Mouse (Mus musculus): Measurements from ENCODE around the gene Ctbp2.

Ctbp2 gene

DNA sequence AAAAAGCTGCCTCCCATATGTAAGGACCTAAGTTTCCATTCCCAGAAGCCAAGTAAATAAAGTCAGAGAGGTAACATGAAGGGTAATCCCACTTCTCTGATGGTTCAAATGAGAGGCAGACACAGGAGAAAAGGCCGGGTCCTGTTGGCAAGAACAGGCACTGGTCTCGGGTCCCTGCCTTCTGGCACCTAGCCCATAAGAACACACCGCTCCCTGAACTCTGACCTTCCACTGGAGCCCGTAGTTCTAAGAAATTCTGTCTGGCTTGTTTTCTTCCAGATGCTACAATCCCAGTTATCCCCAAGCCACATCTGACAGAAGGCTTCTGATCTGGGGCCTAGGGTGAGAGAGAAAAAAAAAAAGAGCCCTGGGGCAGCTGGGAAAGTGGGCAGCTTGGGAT, 35.7 kb downstream of the Ctbp2 start:
- DNase-seq (ENCODE audit: low spot score in 2 of 2) = no peak

DNA sequence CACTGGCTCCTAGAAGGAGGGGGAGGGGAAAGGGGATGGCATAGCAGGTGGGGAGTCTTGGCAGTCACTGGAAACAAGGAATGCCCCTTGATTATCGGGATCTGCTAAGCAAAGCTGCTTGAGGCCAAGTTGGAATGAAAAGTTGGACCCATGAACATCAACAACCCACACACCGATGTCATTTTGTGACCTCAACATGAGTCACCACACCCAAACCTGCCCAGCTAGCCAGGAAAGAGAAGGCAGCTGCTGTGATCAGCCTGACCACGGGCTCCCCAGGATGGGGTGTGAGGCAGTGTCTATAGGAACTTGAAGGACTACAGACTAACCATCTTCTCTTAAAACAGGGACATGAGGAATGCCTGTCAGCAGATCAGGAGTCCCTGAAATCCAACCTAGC, 38.7 kb downstream of the Ctbp2 start:
- no peak for DNase-seq (ENCODE audit: low spot score in 2 of 2)

DNA sequence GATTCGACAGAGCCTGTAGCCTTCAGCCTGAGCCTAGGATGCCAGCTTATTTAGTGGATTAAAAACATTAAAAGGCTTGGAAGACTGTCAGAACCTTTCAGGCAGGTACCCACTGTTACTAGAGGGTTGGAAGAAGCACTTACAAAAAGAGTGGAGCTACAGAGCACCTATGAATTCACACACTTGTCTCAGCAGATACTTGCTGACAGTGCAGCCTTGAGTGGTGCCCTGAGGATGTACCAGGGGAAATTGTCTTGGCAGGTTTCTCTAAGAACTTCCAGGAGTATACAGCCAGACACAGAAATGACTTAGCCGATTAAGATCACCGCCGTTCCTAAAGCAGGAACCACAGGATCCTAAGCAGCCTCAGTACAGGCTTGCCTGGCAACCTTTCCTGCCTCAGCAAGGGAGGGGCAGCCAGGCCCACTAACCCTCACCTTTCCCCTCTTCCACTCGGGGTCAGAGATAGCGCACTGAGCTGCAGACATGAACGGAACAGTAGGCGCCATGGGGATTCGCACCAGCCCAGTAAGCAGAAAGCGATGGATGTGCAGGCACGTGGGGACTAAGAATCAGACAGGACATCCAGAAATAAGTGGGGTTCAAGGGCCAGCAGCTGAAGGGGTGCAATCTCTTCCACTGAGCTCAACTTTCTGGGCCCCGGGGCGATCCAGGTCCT, 40.1 kb downstream of the Ctbp2 start:
- no peak for DNase-seq (ENCODE audit: low spot score in 2 of 2)

DNA sequence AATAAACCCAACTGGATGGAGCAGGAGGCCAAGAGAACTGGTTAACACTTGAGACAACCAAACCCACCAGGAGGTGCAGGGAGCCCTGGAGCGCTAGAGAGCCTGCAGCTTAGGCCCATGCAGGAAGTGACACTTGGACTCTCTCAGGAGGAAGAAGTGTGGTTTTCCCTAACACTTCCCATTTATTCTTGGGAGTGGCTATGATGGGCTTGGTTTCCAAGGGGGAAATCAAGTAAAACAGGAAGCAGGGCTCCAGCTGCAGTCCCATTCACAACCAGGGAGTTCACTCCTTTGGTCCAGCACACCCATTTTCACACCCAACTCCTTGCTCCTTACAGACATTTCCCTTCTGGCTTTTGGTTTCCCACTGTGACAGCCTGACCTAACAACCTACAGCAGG, 45.2 kb downstream of the Ctbp2 start:
- no peak for DNase-seq (ENCODE audit: low spot score in 2 of 2)

DNA sequence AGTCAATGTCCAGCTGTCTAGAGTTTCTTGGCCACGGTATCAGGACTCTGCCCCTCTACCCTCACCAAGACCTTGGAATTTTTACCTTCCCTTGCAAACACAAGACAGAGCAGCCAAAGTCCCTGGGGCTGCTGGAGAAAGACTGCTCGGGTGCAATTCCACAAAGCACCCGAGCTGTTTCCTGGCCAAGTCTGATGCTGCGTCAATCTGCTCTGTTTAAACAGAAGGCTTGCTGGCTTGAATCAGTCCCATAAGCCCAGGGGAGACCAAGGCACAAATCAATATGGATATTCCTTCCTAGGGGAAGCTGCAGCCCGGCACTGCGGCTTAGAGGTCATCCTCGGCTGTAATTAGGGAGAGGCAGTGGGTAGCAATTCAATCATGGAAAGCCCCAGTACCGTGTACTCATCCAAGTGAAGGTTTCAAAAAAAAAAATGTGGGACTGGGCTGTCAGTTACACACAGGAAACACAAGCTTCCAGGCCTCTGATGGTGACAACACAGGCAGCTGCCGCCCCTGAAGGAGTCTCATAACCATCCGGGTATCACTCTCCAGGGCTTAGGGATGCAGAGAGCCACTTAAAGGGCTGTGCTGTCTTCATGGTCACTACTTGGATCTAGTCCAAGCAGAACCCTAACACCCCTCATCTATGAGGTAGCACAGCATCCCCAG, 49.6 kb downstream of the Ctbp2 start:
- DNase-seq (ENCODE audit: low spot score in 2 of 2) = no peak

DNA sequence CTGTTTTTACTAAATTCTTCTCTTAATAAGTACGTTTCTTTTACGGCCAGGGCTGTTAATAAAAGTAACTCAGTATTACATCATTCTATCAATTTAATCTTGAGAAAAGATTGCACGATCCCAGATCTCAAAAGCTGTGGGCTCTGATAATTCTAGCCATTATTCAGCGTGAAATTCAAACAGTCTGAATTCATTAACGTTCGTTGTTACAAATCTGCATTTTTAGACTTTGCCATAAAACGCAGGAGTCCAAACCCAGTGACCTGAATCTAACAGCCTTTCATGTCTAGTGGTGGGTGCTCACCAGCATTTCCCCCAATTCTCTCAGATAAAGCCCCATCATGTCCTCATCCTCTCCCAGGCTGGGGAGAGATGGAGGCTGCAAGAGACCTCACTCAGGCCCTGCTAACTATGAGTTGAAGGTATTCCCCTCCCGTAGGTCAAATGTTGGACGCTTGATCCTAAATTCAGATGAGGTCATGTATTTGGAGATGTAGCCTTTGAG, 51.0 kb downstream of the Ctbp2 start:
- no peak for DNase-seq (ENCODE audit: low spot score in 2 of 2)

DNA sequence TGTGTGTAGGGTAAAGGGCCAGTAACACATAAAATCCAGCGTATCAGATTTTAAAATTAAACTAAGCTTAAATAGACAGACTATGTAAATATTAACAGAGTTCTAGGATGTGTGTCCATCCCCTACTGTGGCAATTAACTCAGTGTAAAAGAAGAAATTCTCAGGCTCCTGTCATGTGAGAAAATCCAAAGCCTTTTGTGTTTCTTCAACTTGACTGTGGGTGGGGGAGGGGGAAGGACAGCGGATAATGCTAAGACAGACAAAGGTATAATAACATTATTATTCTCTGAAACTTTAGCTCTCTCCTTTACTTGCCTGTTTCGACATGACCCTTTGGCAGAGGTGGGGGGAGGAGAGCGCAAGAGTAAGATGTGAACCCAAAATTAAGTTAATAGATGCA, 51.6 kb downstream of the Ctbp2 start:
- DNase-seq (ENCODE audit: low spot score in 2 of 2) = no peak

DNA sequence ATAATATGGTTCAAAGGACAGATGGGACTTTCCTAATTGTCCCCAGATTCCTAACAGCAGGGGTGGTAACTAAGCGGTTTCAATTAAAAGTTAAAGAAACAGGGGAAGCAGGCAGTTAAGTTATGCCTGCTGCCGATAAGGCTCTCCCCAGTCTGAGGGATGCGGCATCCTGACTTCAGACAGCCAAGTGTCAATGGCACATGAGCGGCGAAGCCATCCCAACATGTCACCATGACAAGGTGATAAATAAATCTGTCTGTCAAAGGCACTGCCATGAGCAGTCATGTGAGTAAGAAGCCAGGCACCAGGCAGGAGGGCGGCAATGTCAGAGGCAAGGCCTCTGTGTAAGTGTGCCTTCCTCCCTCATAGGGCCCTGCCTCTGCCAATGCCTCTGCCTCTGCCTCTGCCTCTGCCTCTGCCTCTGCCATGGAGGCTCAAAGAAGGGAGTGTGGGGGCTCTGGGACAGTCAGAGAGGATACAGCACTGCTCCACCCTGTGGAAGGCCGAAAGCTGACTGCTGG, 56.8 kb downstream of the Ctbp2 start:
- no peak for DNase-seq (ENCODE audit: low spot score in 2 of 2)

DNA sequence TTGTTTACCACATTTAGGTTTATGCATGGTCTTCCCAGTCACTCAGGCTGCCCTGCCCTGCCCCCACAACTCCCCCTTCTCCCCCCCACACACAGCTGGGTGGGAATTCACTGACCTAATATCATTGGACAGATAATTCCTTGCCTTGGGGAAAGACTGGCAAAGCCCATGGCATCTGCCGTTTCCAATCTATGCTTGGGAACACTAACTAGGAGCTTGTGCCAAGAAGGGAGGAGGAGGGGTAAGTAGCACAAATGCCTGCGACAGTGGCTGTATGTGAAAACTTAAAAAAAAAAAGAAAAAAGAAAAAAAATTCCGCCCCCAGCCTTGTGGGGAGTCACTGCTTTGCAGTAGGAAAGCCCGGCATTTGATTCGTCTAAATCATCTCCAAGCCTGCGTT, 57.4 kb downstream of the Ctbp2 start:
- DNase-seq (ENCODE audit: low spot score in 2 of 2) = peak; percentile 59 to 65

DNA sequence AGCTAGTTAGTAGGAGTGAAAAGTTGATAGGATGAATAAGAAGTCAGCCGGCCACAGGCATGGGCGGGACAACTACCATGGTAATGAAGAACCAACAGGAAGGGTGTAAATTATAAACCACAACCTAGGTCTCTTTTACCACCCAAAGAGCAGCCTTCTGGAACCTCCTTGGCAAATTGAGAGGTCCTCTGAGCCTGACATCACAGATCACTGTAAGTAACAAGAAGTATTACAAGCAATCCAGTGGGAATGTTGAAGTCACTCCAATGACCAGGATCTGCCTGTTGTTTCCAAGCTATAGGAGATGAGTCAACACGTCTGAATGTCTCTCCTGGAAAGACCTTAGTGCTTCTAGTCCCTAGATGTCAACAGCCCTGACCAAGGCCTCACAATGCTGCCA, 62.1 kb downstream of the Ctbp2 start:
- no peak for DNase-seq (ENCODE audit: low spot score in 2 of 2)

DNA sequence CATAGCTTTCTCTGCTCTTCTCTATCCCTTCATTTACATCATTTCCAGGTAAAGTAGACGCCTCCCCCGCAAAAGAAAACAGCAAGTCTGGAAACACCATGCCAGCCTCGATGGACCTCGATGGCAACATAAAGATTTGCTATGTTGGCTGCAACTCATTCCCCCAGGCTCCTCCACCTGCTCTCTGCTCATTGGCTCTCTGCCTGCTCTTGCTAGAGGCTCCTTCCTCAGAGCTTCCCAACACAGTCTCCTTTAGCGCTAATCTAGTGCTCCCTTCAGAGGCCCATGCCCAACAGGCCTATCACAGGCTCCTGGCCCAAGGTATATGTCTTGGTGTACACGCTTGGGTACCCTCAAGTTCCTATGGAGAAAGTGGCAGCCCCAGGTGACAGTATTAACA, 64.0 kb downstream of the Ctbp2 start:
- DNase-seq (ENCODE audit: low spot score in 2 of 2) = no peak

DNA sequence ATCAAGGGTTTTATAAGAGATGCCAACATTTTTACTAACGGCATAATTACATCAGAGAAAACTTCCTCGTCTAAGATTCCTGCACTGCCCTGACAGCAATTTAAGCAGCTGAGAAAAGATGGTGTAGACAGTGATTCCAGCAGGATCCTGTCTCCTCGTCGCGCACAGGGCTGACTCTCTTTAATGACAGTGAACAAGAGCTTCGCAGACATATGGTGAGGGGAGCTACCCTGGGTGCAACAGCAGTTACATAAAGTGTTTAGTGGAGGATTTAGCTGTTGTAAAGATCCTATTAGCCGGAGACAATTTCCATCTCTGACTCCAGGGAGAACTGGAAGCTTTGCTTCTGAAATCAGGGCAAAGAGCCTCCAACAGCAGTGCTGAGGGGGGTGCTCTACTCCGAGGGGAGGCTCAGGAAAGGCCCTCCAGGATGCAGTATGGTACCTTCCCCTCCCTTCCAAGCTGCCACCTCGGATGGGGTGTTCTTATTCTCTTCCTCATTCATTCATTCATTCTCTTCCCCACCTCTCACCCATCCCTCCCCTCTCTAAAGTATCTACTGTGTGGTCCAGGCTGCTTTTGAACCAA, 64.5 kb downstream of the Ctbp2 start:
- DNase-seq (ENCODE audit: low spot score in 2 of 2) = peak; percentile 20 to 42

DNA sequence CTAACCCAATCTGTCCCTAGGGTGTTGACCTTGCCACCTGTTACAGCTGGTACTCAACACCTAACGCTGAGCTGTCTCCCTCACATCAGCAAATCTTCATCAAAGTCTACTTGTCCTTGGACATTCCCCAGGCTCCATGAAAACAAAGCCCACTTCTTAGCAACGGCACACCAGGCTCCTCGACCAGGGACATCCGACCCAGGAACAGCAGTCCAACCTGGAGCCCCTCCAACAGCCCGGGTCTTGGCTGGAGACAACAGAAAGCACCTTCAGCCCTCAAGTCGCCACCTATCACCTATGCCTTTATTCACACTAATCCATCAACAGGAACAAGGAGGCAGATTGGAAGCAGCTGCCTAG, 65.0 kb downstream of the Ctbp2 start:
- no peak for DNase-seq (ENCODE audit: low spot score in 2 of 2)

DNA sequence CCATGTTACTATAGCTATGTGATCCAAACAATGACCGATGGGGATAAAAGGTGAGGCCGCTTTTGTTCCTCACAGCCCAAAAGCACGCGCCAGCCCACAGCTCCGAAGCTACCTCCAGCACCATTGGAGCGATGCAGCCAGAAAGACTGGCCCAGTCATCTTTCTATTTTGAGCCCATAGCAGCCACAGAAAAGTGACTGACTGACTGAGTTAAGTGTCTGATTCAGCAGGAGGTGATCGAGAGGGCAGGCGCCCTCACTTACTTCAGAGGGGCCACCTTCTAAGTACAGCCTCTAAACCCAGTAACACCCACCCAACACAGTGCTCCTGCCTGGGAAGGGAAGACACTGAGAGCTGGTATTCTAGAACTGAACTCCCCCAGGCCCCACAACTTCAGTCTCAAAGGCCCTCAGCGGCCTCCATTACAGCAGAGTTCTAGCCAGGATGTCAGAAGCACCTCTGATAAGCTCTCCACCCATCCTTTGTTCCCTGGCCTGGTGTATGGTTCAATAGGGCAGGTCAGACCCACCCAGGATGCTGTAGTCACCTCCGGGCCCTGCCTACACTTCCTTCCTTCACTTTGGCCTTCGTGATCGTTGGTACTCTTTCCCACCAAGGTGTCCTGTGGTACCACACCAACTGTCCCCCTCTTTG, 65.5 kb downstream of the Ctbp2 start:
- no peak for DNase-seq (ENCODE audit: low spot score in 2 of 2)

DNA sequence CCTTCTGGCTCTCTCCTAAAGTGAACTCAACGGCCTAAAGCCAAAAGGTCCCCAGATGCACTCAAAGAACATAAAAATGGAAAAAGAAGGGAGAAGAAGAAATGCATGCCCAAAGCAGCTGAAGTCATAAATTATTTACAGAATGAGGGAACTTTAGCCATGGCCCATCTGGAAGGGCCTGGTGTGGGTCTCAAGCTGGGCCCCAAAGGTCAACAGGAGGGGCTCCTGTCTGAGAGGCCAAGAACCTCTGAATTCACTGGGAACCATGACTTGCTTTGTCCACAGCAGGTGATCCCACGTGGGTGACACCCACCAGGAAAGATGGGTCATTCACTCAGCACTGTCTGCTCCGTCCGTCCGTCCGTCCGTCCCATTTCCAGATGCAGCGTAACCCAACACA, 67.2 kb downstream of the Ctbp2 start:
- DNase-seq (ENCODE audit: low spot score in 2 of 2) = no peak

DNA sequence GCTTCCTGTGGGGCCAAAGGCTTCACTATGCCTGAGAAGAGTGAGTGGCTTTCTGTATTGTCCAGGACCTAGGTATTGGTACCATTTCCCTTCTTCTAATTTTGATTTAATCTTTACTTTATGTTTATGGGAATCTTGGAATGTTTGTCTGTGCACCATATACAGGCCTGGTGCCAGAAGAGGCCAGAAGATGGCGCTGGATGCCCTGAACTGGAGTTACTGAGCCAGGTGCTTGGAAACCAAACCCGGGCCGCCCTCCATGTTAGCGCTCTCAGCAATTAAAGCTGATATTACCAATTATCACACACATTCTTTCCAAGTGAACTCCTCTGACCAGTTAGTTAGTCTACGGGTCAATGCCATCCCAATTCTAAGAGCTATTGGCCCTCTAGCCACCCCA, 69.7 kb downstream of the Ctbp2 start:
- DNase-seq (ENCODE audit: low spot score in 2 of 2) = no peak

DNA sequence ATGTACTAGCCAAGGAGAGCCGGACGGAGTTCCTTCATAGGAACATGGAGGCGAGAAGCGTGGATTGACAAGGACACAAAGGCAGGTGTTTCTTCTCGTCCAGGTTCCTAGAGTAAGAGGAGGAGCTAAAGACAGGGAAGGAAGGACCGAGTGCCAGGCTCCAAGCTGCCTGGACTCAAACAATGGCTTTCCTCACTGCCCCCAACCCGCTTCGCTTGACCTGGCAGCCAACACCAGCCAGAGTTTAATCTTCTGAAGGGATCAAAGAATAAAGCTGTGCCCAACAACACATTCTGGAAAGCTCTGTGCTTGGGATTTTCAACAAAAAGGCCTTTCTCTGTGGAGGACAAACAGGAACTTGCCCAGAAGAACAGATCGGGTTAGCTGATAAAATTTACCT, 70.4 kb downstream of the Ctbp2 start:
- DNase-seq (ENCODE audit: low spot score in 2 of 2) = no peak

DNA sequence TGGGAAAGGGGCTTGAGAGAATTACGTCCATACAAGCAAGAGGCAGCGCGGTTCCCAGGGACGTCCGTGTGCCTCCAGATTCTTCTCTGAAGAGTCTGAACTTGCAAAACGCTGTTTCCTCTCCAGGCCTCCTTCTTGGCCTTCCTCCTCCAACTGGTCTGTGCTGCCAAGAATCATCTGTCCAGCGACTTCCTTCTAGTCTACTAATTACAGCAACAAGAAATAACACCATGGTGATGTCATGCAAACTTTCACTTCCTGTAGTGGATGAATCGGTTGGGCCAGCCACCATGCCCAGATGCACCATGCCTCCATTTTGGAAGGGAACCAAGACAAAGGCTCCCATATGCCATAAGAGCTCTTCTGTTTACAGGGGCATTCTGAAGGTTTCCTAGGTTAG, 71.3 kb downstream of the Ctbp2 start:
- DNase-seq (ENCODE audit: low spot score in 2 of 2) = no peak

DNA sequence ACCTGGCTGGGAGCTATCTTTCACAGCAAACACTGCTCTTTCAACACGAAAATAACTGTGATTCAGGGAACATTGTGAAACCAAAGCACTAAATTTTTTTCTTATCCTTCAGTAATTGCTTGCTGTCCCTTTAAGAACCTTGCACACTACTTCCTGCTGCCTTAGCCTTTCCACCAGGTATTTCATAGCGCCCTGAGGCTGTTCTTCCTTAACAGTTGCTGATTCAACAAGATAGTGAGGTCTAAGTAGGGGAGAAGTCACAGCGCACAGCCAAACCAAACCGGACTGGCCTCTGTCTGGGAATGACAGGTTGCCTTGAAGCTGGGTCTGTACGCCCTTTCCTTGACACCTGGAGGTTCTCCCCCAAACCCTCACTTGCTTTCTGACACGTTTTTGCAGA, 73.5 kb downstream of the Ctbp2 start:
- no peak for DNase-seq (ENCODE audit: low spot score in 2 of 2)

DNA sequence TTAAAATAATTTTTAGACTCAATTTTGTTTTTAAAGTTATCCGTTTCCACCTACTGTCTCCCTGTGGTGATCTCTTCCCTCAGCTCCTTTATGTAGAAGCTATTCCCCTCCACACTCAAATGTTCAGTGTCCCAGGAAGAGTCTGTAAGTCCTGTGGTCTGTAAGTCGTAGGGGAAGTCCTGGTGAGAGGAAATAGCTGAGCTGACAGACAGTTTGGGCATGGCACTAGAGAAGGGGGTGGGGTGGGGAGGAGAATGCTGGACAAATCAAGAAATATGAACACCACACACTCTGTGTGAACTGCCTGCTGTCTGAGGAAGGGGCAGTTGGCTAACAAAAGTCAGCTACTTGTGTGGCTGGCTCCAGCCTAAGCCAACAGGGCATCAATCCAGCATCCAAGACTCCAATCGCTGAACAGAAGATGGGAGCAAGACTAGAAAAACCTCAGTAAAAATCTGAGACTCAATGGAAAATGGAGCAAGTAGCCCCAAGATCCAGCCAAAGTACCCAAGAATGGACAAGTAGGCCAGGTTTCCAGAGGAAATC, 76.0 kb downstream of the Ctbp2 start:
- DNase-seq (ENCODE audit: low spot score in 2 of 2) = no peak

DNA sequence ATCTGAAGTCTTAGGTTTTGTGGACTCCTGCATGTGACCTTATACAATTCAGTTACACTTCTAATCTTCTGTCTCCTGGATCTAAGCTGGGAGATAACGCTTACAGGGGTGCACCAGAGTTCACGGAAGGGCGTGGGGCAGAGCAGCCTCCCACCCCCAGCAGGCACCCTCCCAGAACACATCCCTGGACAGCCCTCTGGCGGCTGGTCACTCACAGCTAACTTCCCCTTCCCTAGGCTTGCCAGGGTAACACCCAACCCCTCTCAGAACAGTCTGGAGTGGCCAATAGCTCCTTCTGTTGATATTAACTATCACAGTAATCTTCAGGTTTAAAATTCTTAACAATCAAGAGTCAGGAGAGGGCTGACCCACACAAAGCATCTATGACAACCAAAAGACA, 76.9 kb downstream of the Ctbp2 start:
- DNase-seq (ENCODE audit: low spot score in 2 of 2) = no peak

DNA sequence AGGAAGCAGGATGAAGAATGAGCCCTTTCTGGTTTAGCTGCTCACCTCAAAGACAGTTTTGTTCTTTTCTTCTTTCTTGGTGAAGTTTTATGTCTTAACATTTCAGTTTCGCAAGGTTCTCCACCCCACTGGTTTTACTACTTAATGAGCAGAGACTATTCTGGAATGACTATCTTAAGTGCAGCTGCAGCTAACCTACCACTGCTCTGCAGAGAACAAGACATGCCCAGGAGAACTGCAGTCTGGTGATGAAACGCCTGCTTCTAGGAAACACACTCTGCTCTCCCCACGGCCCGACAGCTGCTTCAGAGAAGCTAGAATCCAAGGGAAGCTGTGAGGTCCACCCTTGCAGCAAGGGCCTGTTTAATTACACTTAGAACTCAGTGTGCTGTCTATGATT, 79.4 kb downstream of the Ctbp2 start:
- DNase-seq (ENCODE audit: low spot score in 2 of 2) = no peak
